Mouse (Mus musculus) midbrain, embryonic 12.5 days (tissue): ENCODE measurements around the gene Lap3. TPM values are rescaled to one million over a fixed set of nuclear protein-coding genes. Genes with fewer than 3 reads are reported as not detected.
A peak's percentile ranks its signal among the peaks of the same experiment; 100 is the strongest.

Experiments
- ATAC-seq: fragments of 200-750 bp; cut with Nextera tagmentation; 2 replicates; pipeline ENCODE4 v1.8.0; 2017; ENCODE audit warnings: low read depth, moderate TSS enrichment, moderate library complexity; ENCODE audit not compliant: low FRiP score
- H3K27ac ChIP-seq: fragments of 300-500 bp; sonication (generic); replicated peaks from 2 replicates; pipeline ENCODE4 v1.5.1; 2016; ENCODE audit warnings: mild to moderate bottlenecking
- H3K27me3 ChIP-seq: fragments of 300-500 bp; sonication (generic); 2 replicates; pipeline ENCODE4 v1.6.1; 2016; ENCODE audit warnings: mild to moderate bottlenecking
- H3K36me3 ChIP-seq: fragments of 300-500 bp; sonication (generic); 2 replicates; pipeline ENCODE4 v1.6.1; 2016
- H3K4me1 ChIP-seq: fragments of 300-500 bp; sonication (generic); 2 replicates; pipeline ENCODE4 v1.6.1; 2016
- H3K4me2 ChIP-seq: fragments of 300-500 bp; sonication (generic); replicated peaks from 2 replicates; pipeline ENCODE4 v1.6.1; 2016; ENCODE audit warnings: mild to moderate bottlenecking, moderate library complexity
- H3K4me3 ChIP-seq: fragments of 300-500 bp; sonication (generic); 2 replicates; pipeline ENCODE4 v1.5.1; 2016; ENCODE audit warnings: mild to moderate bottlenecking
- H3K9ac ChIP-seq: fragments of 300-500 bp; sonication (generic); replicated peaks from 2 replicates; pipeline ENCODE4 v1.6.1; 2016; ENCODE audit warnings: mild to moderate bottlenecking, moderate library complexity
- H3K9me3 ChIP-seq: fragments of 300-500 bp; sonication (generic); 2 replicates; pipeline ENCODE4 v1.6.1; 2016; ENCODE audit warnings: mild to moderate bottlenecking
- WGBS: fragments of 180-500 bp; shearing (Covaris S2); methylation state at CpG from one replicate; pipeline ENCODE4 v1.1.7; 2016; 5-methylcytosine and 5-hydroxymethylcytosine counted together
- polyA plus RNA-seq: library from polyadenylated mRNA; unstranded; fragments of >200 nt; fragmentation: Nextera tagmentation; extraction: Ambion mirVana; gene quantifications from 2 replicates; pipeline ENCODE4 v1.2.1, GENCODE M21; 2016

Gene Lap3
- polyA plus RNA-seq = 55.4 and 64.2 TPM in 2 replicates

- Histone ChIP-seq H3K4me3 (peak within 1 kb of the TSS; percentile 67), H3K9ac (peak within 1 kb of the TSS; percentile 62), H3K9me3 (no peaks in the 10 kb centered on the region), H3K4me2 (peak within 1 kb of the TSS; percentile 72), H3K4me1 (peaks cover 18% of the 10 kb centered on the region), H3K36me3 (peaks cover 23% of the 10 kb centered on the region), H3K27ac (peak within 1 kb of the TSS; percentile 39; the same call in 1 of the 2 replicates), H3K27me3 (no peaks in the 10 kb centered on the region)
- under 1% methylated on average over 77 of the region's 78 CpGs for WGBS
- ATAC-seq = peak; percentile 97
Observed at GRCm38 (mm10) chr5:45493191-45494092, at the start of gene Lap3. Lap3 (plus strand) TSS chr5:45493374.

GRCm38 (mm10) chr5:45444130-45444832 lies 48.9 kb upstream of the Lap3 start:
- WGBS = 91% methylated on average over 8 of the region's 8 CpGs
- no peak overlapping the region for H3K4me3 ChIP-seq

GRCm38 (mm10) chr5:45448676-45449075 lies 44.5 kb upstream of the Lap3 start:
- Histone ChIP-seq H3K36me3 (peaks cover 8% of the 10 kb centered on the region), H3K4me1 (peaks cover 18% of the 10 kb centered on the region), H3K4me2 (peak overlapping the region; percentile 95), H3K27ac (no peak overlapping the region), H3K4me3 (peak overlapping the region; percentile 72), H3K9me3 (no peaks in the 10 kb centered on the region), H3K9ac (peak overlapping the region; percentile 72), H3K27me3 (no peaks in the 10 kb centered on the region)
- ATAC-seq = no peak
- WGBS = 36% methylated on average over 5 of the region's 5 CpGs

More at GRCm38 (mm10) chr5:45444130-45444832, 48.9 kb upstream of the Lap3 start:
- Histone ChIP-seq H3K4me1 (peaks cover 14% of the 10 kb centered on the region), H3K27me3 (no peaks in the 10 kb centered on the region), H3K36me3 (peaks cover 18% of the 10 kb centered on the region), H3K4me2 (no peak overlapping the region), H3K9ac (no peak overlapping the region), H3K27ac (no peak overlapping the region), H3K9me3 (no peaks in the 10 kb centered on the region)
- ATAC-seq = no peak

- no peak overlapping the region for H3K27ac ChIP-seq
- peaks cover 4% of the 10 kb centered on the region; the same call in 1 of the 2 replicates for H3K36me3 ChIP-seq
- H3K4me3 ChIP-seq = peak overlapping the region; percentile 72
- 3% methylated on average over 8 of the region's 8 CpGs for WGBS
- no peaks in the 10 kb centered on the region for H3K9me3 ChIP-seq
- peaks cover 18% of the 10 kb centered on the region for H3K4me1 ChIP-seq
- H3K9ac ChIP-seq = peak overlapping the region; percentile 72
- peak overlapping the region; percentile 95 for H3K4me2 ChIP-seq
- no peak for ATAC-seq
- no peaks in the 10 kb centered on the region for H3K27me3 ChIP-seq
Observed at GRCm38 (mm10) chr5:45449206-45449605, 44.0 kb upstream of the Lap3 start.

- H3K4me1 ChIP-seq = peaks cover 18% of the 10 kb centered on the region
- no peaks in the 10 kb centered on the region for H3K27me3 ChIP-seq
- ATAC-seq = peak; percentile 99
- H3K9me3 ChIP-seq = no peaks in the 10 kb centered on the region
- H3K4me2 ChIP-seq = peak within 1 kb of the TSS; percentile 95
- H3K36me3 ChIP-seq = no peaks in the 10 kb centered on the region
- peak within 1 kb of the TSS; percentile 72 for H3K4me3 ChIP-seq
- H3K27ac ChIP-seq = peak within 1 kb of the TSS; percentile 73
- H3K9ac ChIP-seq = peak within 1 kb of the TSS; percentile 72
- WGBS = under 1% methylated on average over 70 of the region's 70 CpGs
Observed at GRCm38 (mm10) chr5:45449831-45450716, 43.1 kb upstream of the Lap3 start, which contains the start of gene Qdpr. Qdpr (minus strand) TSS chr5:45450236.

- no peaks in the 10 kb centered on the region for H3K9me3 ChIP-seq
- H3K4me2 ChIP-seq = no peak within 1 kb of the TSS
- no peaks in the 10 kb centered on the region for H3K27me3 ChIP-seq
- no peaks in the 10 kb centered on the region for H3K36me3 ChIP-seq
- WGBS = 77% methylated on average over 6 of the region's 6 CpGs
- no peak for ATAC-seq
- H3K4me3 ChIP-seq = no peak within 1 kb of the TSS
- no peak within 1 kb of the TSS for H3K9ac ChIP-seq
- H3K4me1 ChIP-seq = peaks cover 12% of the 10 kb centered on the region
- no peak within 1 kb of the TSS for H3K27ac ChIP-seq
Observed at GRCm38 (mm10) chr5:45453451-45453850, 39.7 kb upstream of the Lap3 start, which contains the start of gene Clrn2. Clrn2 (plus strand) TSS chr5:45453751.

GRCm38 (mm10) chr5:45454456-45454855 lies 38.7 kb upstream of the Lap3 start:
- 45% methylated on average over 9 of the region's 9 CpGs for WGBS
- ATAC-seq = no peak
- no peak overlapping the region for H3K9ac ChIP-seq
- H3K36me3 ChIP-seq = no peaks in the 10 kb centered on the region
- no peak overlapping the region for H3K27ac ChIP-seq
- H3K4me1 ChIP-seq = 0 out of 2 replicates have a peak, but pooled peaks cover 3% of the 10 kb centered on the region
- no peaks in the 10 kb centered on the region for H3K9me3 ChIP-seq
- H3K27me3 ChIP-seq = no peaks in the 10 kb centered on the region
- no peak overlapping the region for H3K4me2 ChIP-seq
- no peak overlapping the region for H3K4me3 ChIP-seq

GRCm38 (mm10) chr5:45472880-45473450 lies 20.2 kb upstream of the Lap3 start:
- Histone ChIP-seq H3K9ac (0 out of 2 replicates have a peak overlapping the region, but pooled peaks have one; percentile 8), H3K27ac (no peak overlapping the region), H3K9me3 (no peaks in the 10 kb centered on the region), H3K36me3 (no peaks in the 10 kb centered on the region), H3K27me3 (no peaks in the 10 kb centered on the region), H3K4me3 (no peak overlapping the region), H3K4me2 (no peak overlapping the region), H3K4me1 (no peaks in the 10 kb centered on the region; the same call in 1 of the 2 replicates)
- WGBS = 68% methylated on average over 7 of the region's 7 CpGs
- no peak for ATAC-seq

GRCm38 (mm10) chr5:45473521-45473920 lies 19.7 kb upstream of the Lap3 start:
- no peak overlapping the region for H3K27ac ChIP-seq
- H3K36me3 ChIP-seq = no peaks in the 10 kb centered on the region
- 94% methylated on average over 1 of the region's 1 CpGs for WGBS
- H3K27me3 ChIP-seq = no peaks in the 10 kb centered on the region
- no peak for ATAC-seq
- H3K9me3 ChIP-seq = no peaks in the 10 kb centered on the region
- H3K4me2 ChIP-seq = no peak overlapping the region
- no peak overlapping the region for H3K9ac ChIP-seq
- H3K4me1 ChIP-seq = no peaks in the 10 kb centered on the region; the same call in 1 of the 2 replicates
- no peak overlapping the region for H3K4me3 ChIP-seq

GRCm38 (mm10) chr5:45474215-45474614 lies 19.0 kb upstream of the Lap3 start:
- Histone ChIP-seq H3K27me3 (no peaks in the 10 kb centered on the region), H3K4me2 (no peak overlapping the region), H3K4me3 (no peak overlapping the region), H3K9me3 (no peaks in the 10 kb centered on the region), H3K9ac (no peak overlapping the region), H3K4me1 (no peaks in the 10 kb centered on the region; the same call in 1 of the 2 replicates), H3K27ac (no peak overlapping the region), H3K36me3 (no peaks in the 10 kb centered on the region)
- ATAC-seq = 0 out of 2 replicates have a peak, but pooled peaks have one; percentile 38
- WGBS = 34% methylated on average over 6 of the region's 6 CpGs

GRCm38 (mm10) chr5:45474758-45475157 lies 18.4 kb upstream of the Lap3 start:
- H3K9me3 ChIP-seq = no peaks in the 10 kb centered on the region
- WGBS = 76% methylated on average over 3 of the region's 4 CpGs

More at GRCm38 (mm10) chr5:45474758-45475157, 18.4 kb upstream of the Lap3 start:
- Histone ChIP-seq H3K4me3 (no peak overlapping the region), H3K27ac (no peak overlapping the region), H3K4me1 (no peaks in the 10 kb centered on the region; the same call in 1 of the 2 replicates), H3K9ac (no peak overlapping the region), H3K4me2 (no peak overlapping the region), H3K27me3 (no peaks in the 10 kb centered on the region), H3K36me3 (no peaks in the 10 kb centered on the region)
- no peak for ATAC-seq
